Mouse (Mus musculus): Measurements from ENCODE around the gene Kif3a.

Kif3a gene

GRCm38 (mm10) chr11:53567224-53568014 is at the start of gene Kif3a:
TSS of gene Kif3a (plus strand) at chr11:53567379.
- DNase-seq, result peak; percentile 95

GRCm38 (mm10) chr11:53518759-53519158 is 48.4 kb upstream of the Kif3a start:
- DNase-seq, result no peak

- DNase-seq, result peak in 1 of 2 experiments; percentile 42
Observed at GRCm38 (mm10) chr11:53519207-53520121, 47.7 kb upstream of the Kif3a start, which contains the start of gene Sept8. TSS of gene Sept8 (plus strand) at chr11:53519257.

DNA sequence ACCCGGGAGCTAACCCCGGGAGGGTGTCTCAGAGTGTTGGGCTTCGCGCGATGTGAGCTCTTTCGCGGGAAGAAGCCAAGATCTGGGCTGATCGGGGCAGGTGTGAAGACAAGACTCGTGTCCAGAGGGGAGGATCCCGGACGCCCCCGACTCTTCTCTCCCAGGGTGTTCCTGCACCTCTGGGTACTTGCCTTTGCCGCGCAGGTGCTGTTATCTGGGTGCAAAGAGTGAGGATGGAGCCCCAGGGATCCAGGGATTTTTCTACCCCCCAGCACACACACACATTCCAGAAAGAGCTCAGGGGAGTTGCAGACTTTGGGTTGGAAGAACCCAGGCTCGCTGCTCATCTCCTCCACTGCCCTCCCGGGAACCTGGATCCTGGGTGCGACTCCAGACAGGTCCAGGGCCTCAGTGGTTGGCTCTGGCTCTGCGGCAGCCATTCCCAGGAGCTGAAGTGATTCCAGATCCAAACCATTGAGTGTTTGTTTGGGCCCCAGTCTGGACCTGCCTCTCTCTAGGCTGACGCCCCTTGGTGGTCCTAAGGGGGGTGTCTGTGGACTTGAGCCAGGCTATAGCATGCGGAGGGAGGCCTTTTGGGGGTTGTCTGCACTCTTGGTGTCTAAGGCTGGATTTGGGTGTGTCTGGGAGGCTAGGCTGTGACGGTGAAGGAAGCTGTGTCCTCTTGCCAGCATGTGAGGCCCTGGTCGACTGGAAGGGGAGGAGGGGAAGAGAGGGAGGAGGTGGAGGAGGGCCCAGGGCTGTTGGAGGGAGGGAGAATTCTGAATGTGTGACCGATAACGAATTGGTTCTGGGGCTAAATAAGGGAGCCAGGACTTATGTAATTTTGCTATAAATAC is 46.8 kb upstream of the Kif3a start:
- DNase-seq, result peak; percentile 26 to 33

DNA sequence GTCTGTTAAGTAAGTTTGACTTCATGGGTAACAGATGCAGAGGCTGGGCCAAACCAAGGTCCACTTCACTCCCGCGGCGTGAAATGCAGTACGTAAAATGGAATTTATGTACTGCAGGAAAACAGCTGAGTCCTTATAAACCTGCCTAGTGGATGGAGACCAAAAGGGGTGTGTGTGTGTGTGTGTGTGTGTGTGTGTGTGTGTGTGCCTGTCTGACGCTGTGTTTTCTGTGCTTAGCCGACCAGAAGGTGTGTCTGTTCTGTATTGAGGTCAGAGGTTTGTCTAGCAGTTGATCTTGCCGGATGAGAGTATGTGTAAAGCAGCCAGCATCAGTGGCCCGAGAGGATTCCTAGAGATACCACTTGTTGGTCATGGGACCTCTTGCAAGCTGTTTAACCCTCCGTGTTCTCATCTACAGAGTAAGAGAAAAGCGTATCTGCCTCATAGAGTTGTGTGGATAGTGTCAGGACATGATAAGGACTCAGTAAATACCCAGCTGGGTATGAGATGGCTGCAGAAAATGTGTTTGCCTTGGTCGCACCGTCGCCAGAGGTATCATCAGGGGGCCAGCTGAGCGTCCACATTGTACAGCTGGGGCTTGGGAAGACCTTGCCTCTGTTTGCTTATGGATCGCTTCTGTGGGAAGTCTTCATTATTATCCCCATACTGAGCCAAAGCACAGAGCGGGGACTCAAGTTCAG is 45.9 kb upstream of the Kif3a start:
- no peak for DNase-seq

DNA sequence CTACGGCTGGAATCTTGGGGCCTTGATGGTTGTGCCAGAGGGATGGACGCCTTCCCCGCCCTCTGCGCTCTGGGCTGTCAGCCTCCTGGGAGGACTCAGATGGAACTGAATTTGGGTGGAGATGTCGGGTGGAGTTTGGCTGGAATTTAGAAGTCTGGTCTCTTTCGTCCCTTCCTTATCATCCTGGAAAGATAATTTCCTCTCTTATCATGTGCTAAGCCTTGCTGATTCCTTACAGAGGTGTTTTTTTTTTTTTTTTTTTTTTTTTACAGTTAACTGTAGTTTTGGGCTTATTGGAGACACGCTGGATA is 45.4 kb upstream of the Kif3a start:
- no peak for DNase-seq

DNA sequence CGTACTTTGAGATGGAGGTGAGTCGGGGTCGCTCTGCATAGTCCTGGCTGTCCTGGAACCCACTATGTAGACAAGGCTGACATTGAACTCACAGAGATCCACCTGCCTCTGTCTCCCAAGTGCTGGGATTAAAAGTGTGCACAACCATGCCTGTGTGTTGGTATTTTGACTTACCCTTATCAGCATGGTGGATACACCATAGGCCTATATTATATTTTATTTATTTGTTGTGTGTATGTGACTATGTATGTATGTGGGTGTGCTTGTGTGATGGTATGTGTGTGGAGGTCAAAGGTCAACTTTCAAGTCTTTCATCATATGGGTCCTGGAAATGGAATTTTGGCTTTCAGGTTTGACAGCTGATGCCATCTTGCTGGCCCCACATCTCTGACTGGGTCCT is 44.8 kb upstream of the Kif3a start:
- DNase-seq, result no peak

DNA sequence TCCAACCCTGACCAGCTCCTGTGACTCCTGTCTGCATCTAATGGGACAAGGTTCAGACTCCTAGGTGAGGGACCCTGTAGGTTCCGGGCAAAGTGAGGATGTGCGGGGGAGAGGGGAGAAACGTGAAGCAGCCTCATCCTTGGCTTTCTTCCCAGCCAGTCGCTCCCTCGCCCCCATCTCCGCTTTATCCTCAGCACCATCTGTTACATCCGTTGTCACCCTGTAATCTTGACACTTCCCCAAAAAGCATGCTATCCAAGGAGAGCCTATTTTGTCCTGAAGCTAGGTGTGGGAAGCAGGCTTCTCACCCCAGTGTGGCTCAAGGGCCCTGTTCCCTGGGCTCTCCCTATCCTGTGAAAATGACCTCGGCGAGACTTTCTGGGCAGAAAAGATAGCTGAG is 44.2 kb upstream of the Kif3a start:
- DNase-seq, result no peak

GRCm38 (mm10) chr11:53523545-53524405 is 43.4 kb upstream of the Kif3a start:
- DNase-seq, result no peak

DNA sequence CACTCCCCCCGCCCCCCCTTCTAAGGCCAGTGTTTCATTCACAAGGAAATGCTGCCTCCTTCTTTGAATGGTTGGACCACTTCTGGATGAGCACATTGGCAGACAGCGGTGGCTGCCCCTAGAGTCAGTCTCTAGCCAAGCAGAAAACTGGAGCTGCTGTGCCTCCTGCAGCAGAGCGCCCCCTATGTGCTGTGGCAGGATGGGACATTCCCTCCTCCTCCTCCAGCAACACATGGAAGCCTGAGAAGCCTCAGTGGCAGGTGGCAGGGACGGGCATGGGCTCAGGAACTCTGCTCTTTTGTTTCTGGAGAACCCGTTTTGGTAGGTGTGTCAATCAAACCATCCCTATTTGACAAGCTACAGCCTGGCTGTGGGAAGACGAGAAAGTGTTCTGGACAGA is 42.3 kb upstream of the Kif3a start:
- DNase-seq, result no peak

DNA sequence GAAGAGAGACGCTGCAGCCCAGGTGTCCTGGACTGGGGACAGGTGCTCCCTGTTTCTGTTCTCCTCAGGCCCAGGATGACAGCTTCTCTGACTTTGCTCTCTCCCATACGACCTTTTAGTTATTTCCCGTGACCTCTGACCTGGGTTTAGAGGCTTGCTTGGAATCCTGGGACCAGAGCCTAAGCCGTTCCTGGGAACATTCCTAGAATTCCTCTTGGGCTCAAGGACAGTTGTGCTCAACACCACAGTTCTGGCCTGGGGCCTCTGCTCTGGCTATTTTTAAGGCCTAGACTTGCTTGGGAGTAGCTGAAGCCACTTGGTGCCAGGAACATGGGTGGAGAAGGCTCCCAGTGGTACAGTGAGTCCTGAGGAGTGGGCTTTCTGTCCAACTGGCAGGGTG is 41.7 kb upstream of the Kif3a start:
- DNase-seq, result peak; percentile 60 to 76

- DNase-seq, result no peak
Observed at GRCm38 (mm10) chr11:53528397-53529252, 38.6 kb upstream of the Kif3a start.

DNA sequence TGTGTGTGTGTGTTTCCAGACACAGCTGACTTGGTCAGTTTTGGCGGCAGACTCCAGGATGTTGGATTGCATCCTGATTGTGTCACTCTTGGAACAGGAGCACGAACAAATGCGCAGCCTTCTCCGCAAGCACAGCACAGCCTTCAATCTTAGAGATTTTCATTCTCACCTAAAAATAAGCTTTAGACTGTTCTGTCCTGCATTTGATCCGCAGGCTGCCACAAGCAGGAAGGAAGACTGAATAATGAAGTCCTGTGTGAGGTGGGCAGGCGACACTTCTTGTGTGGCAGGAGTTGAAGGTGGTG is 38.0 kb upstream of the Kif3a start:
- no peak for DNase-seq

DNA sequence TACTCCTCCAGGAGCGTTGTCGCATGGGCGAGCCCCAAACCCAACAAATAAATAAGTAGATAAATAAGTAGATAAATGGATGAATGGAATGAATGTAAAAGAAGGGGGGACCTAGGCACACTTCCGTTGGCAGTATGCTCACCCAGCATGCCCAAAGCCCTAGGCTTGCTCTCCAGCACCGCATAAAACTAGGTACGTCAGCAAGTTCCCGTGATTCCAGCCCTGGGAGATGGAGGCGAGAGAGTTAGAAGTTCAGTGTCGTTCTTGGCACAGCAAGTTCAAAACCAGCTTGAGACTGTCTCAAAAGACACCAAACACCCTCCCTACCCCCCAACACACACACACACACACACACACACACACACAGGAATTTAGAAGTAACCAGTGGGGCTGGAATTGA is 37.2 kb upstream of the Kif3a start:
- no peak for DNase-seq

DNA sequence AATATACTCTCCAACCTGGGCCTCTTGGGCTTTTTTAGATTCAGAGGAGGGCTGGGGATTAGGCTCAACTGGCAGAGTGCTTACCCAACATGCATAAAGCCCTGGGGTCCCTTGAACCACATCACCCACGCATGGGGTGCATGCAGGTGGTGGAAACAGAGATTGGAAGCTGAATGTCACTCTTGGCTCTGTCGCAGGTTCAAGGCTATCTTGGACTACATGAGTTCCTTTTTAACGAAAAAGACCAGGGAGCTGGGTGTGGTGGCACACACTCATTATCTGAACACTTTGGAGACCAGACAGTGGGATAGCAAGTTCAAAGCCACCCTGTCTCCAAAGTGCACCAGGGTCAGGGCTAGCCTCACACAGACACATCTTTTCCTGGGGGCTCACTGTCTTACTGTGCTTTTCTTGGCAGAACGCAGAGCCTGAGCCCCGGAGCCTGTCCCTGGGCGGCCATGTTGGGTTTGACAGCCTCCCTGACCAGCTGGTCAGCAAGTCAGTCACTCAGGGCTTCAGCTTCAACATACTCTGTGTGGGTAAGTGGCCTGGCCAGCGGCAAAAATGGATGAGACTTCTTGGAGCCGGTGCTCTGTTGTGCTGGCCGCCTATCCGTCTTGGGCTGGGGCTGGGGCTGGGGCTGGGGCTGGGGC is 35.5 kb upstream of the Kif3a start:
- no peak for DNase-seq

GRCm38 (mm10) chr11:53532231-53532620 is 35.0 kb upstream of the Kif3a start:
- DNase-seq, result no peak

DNA sequence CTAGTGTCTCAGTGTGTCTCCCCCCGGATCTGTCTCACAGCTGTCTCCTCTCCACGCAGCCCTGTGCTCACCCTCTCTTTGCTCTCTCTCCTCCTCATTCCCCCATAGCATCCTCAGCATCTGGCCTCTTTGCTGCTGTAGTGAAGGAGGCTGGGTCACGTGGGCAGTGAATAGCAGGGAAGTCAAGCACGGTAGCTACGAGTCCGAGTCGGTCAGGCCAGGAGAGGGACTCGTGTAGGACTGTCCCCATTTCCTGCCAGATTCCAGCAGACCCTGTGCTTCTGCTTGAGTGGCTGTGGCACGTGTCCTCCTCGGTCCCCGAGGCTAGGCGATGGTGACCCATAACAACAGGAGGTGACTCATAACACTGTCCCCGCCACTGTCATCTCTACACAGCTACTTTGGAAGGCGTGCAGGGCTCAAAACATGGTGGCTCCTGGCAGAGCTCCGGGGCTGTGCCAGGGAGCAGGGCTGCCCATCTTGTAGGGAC is 28.1 kb upstream of the Kif3a start:
- DNase-seq, result no peak

DNA sequence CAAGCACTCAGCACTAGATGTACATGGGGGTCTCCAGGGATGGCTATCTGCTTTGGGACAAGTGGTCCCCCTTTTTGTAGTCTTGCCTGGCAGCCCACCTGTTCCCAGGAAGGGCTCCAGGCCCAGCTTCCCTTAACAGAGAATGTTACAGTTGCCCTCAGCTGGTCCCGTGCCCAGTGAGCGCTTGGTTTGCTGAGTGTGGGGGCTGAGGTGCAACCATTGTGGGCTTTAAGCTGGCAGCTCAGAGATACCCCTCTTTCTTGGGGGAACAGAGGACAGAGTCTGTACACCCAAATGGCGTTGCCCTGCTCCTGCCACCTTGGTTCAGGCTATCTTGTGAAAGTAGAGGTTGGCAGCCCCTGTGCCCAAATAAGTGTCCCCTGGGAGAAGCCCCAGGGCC is 26.8 kb upstream of the Kif3a start:
- no peak for DNase-seq

GRCm38 (mm10) chr11:53541222-53541621 is 26.0 kb upstream of the Kif3a start:
- no peak for DNase-seq

- no peak for DNase-seq
Observed at GRCm38 (mm10) chr11:53543021-53543420, 24.2 kb upstream of the Kif3a start.

Measured in kidney, adult 8-10 months (tissue).